Mouse (Mus musculus): Measurements from ENCODE around the gene Cry2. TPM values are rescaled to one million over a fixed set of nuclear protein-coding genes. Genes with fewer than 3 reads are reported as not detected.
"Not testable (repeated sequence)": the region's sequence is repeated elsewhere in the genome, so short reads cannot be mapped to it uniquely, and the experiment has no call there.

The Cry2 gene
- polyA plus RNA-seq, 1 experiment from 2014 or later: 12.6 TPM

GRCm38 (mm10) chr2:92404737-92405136 lies 29.1 kb downstream of the Cry2 start:
- Histone ChIP-seq H3K4me2 (ENCODE audit: low read depth, low read length) (no peak overlapping the region), H3K4me1 (ENCODE audit: control insufficient read depth, insufficient read depth, low read length) (no peaks in the 10 kb centered on the region), H3K27ac (replicated peaks; ENCODE audit: low read depth, low read length) (no peak overlapping the region), H3K36me3 (replicated peaks; ENCODE audit: control insufficient read depth, insufficient read depth, low read depth, low read length) (peaks cover 7% of the 10 kb centered on the region), H3K9ac (replicated peaks; ENCODE audit: low read length) (no peak overlapping the region), H3K9me3 (replicated peaks; ENCODE audit: control insufficient read depth, low read length) (no peaks in the 10 kb centered on the region), H3K4me3 (ENCODE audit: low read depth, low read length) (no peak overlapping the region), H3K27me3 (ENCODE audit: control insufficient read depth, insufficient read depth, low read length) (no peaks in the 10 kb centered on the region)
- WGBS: 73% methylated on average over 6 of the region's 6 CpGs
- no peak for DNase-seq (ENCODE audit: low spot score)
- ATAC-seq (replicated peaks; ENCODE audit: insufficient number of reproducible peaks, low FRiP score, low TSS enrichment, low read depth): no peak

- no peak overlapping the region for H3K9ac ChIP-seq (replicated peaks; ENCODE audit: low read length)
- WGBS: 91% methylated on average over 5 of the region's 5 CpGs
- H3K4me2 ChIP-seq (ENCODE audit: low read depth, low read length): no peak overlapping the region
- DNase-seq (ENCODE audit: low spot score): no peak
- no peak overlapping the region for H3K27ac ChIP-seq (replicated peaks; ENCODE audit: low read depth, low read length)
- H3K4me1 ChIP-seq (ENCODE audit: control insufficient read depth, insufficient read depth, low read length): no peaks in the 10 kb centered on the region
- H3K27me3 ChIP-seq (ENCODE audit: control insufficient read depth, insufficient read depth, low read length): no peaks in the 10 kb centered on the region
- H3K9me3 ChIP-seq (replicated peaks; ENCODE audit: control insufficient read depth, low read length): no peaks in the 10 kb centered on the region
- no peak overlapping the region for H3K4me3 ChIP-seq (ENCODE audit: low read depth, low read length)
- no peak for ATAC-seq (replicated peaks; ENCODE audit: insufficient number of reproducible peaks, low FRiP score, low TSS enrichment, low read depth)
- H3K36me3 ChIP-seq (replicated peaks; ENCODE audit: control insufficient read depth, insufficient read depth, low read depth, low read length): peaks cover 4% of the 10 kb centered on the region
Measured at GRCm38 (mm10) chr2:92403776-92404319, 30.0 kb downstream of the Cry2 start.

GRCm38 (mm10) chr2:92402591-92403326 lies 31.1 kb downstream of the Cry2 start:
- ATAC-seq (replicated peaks; ENCODE audit: insufficient number of reproducible peaks, low FRiP score, low TSS enrichment, low read depth): no peak
- no peaks in the 10 kb centered on the region for H3K27me3 ChIP-seq (ENCODE audit: control insufficient read depth, insufficient read depth, low read length)
- WGBS: 74% methylated on average over 4 of the region's 4 CpGs
- H3K36me3 ChIP-seq (replicated peaks; ENCODE audit: control insufficient read depth, insufficient read depth, low read depth, low read length): peaks cover 3% of the 10 kb centered on the region; the same call in 1 of the 2 replicates
- DNase-seq (ENCODE audit: low spot score): no peak
- H3K9ac ChIP-seq (replicated peaks; ENCODE audit: low read length): no peak overlapping the region
- H3K27ac ChIP-seq (replicated peaks; ENCODE audit: low read depth, low read length): no peak overlapping the region
- no peaks in the 10 kb centered on the region for H3K9me3 ChIP-seq (replicated peaks; ENCODE audit: control insufficient read depth, low read length)
- no peaks in the 10 kb centered on the region for H3K4me1 ChIP-seq (ENCODE audit: control insufficient read depth, insufficient read depth, low read length)
- H3K4me3 ChIP-seq (ENCODE audit: low read depth, low read length): no peak overlapping the region
- no peak overlapping the region for H3K4me2 ChIP-seq (ENCODE audit: low read depth, low read length)

- WGBS: 3% methylated on average over 24 of the region's 59 CpGs
- DNase-seq (ENCODE audit: low spot score): peak; percentile 75
- H3K27ac ChIP-seq (replicated peaks; ENCODE audit: low read depth, low read length): 0 out of 2 replicates have a peak within 1 kb of the TSS, but pooled peaks have one; percentile 20
Measured at GRCm38 (mm10) chr2:92401091-92401561, 32.7 kb downstream of the Cry2 start, which contains the start of gene Mapk8ip1. Mapk8ip1 (minus strand) TSS chr2:92401263.

GRCm38 (mm10) chr2:92400682-92401081 lies 33.2 kb downstream of the Cry2 start:
- 3% methylated on average over 21 of the region's 22 CpGs for WGBS
- Histone ChIP-seq H3K9me3 (replicated peaks; ENCODE audit: control insufficient read depth, low read length) (no peaks in the 10 kb centered on the region), H3K27ac (replicated peaks; ENCODE audit: low read depth, low read length) (0 out of 2 replicates have a peak overlapping the region, but pooled peaks have one; percentile 20), H3K4me2 (ENCODE audit: low read depth, low read length) (peak overlapping the region; percentile 95), H3K36me3 (replicated peaks; ENCODE audit: control insufficient read depth, insufficient read depth, low read depth, low read length) (peaks cover 3% of the 10 kb centered on the region; the same call in 1 of the 2 replicates), H3K27me3 (ENCODE audit: control insufficient read depth, insufficient read depth, low read length) (no peaks in the 10 kb centered on the region), H3K4me1 (ENCODE audit: control insufficient read depth, insufficient read depth, low read length) (no peaks in the 10 kb centered on the region), H3K4me3 (ENCODE audit: low read depth, low read length) (peak overlapping the region; percentile 63), H3K9ac (replicated peaks; ENCODE audit: low read length) (peak overlapping the region; percentile 71)
- ATAC-seq (replicated peaks; ENCODE audit: insufficient number of reproducible peaks, low FRiP score, low TSS enrichment, low read depth) (no peak), DNase-seq (ENCODE audit: low spot score) (peak; percentile 1)

More at GRCm38 (mm10) chr2:92401091-92401561, 32.7 kb downstream of the Cry2 start, which contains the start of gene Mapk8ip1:
- peak; percentile 54; the same call in 1 of the 2 replicates for ATAC-seq (replicated peaks; ENCODE audit: insufficient number of reproducible peaks, low FRiP score, low TSS enrichment, low read depth)
- peak within 1 kb of the TSS; percentile 63 for H3K4me3 ChIP-seq (ENCODE audit: low read depth, low read length)
- peaks cover 3% of the 10 kb centered on the region; the same call in 1 of the 2 replicates for H3K36me3 ChIP-seq (replicated peaks; ENCODE audit: control insufficient read depth, insufficient read depth, low read depth, low read length)
- H3K9ac ChIP-seq (replicated peaks; ENCODE audit: low read length): peak within 1 kb of the TSS; percentile 71
- no peaks in the 10 kb centered on the region for H3K27me3 ChIP-seq (ENCODE audit: control insufficient read depth, insufficient read depth, low read length)
- H3K4me1 ChIP-seq (ENCODE audit: control insufficient read depth, insufficient read depth, low read length): no peaks in the 10 kb centered on the region
- H3K4me2 ChIP-seq (ENCODE audit: low read depth, low read length): peak within 1 kb of the TSS; percentile 95
- H3K9me3 ChIP-seq (replicated peaks; ENCODE audit: control insufficient read depth, low read length): no peaks in the 10 kb centered on the region

GRCm38 (mm10) chr2:92399877-92400276 lies 34.0 kb downstream of the Cry2 start:
- H3K4me3 ChIP-seq (ENCODE audit: low read depth, low read length); H3K4me2 ChIP-seq (ENCODE audit: low read depth, low read length): not testable (repeated sequence)
- WGBS: 68% methylated on average over 4 of the region's 4 CpGs

GRCm38 (mm10) chr2:92397436-92397835 lies 36.4 kb downstream of the Cry2 start:
- H3K4me1 ChIP-seq (ENCODE audit: control insufficient read depth, insufficient read depth, low read length): peaks cover 5% of the 10 kb centered on the region; the same call in 1 of the 2 replicates
- DNase-seq (ENCODE audit: low spot score) (no peak), ATAC-seq (replicated peaks; ENCODE audit: insufficient number of reproducible peaks, low FRiP score, low TSS enrichment, low read depth) (no peak)
- H3K27ac ChIP-seq (replicated peaks; ENCODE audit: low read depth, low read length): no peak overlapping the region
- H3K27me3 ChIP-seq (ENCODE audit: control insufficient read depth, insufficient read depth, low read length): no peaks in the 10 kb centered on the region
- no peaks in the 10 kb centered on the region for H3K36me3 ChIP-seq (replicated peaks; ENCODE audit: control insufficient read depth, insufficient read depth, low read depth, low read length)
- H3K4me3 ChIP-seq (ENCODE audit: low read depth, low read length): no peak overlapping the region
- H3K9me3 ChIP-seq (replicated peaks; ENCODE audit: control insufficient read depth, low read length): no peaks in the 10 kb centered on the region
- 85% methylated on average over 1 of the region's 1 CpGs for WGBS
- H3K4me2 ChIP-seq (ENCODE audit: low read depth, low read length): no peak overlapping the region
- no peak overlapping the region for H3K9ac ChIP-seq (replicated peaks; ENCODE audit: low read length)

More at GRCm38 (mm10) chr2:92399877-92400276, 34.0 kb downstream of the Cry2 start:
- not testable (repeated sequence) for H3K27me3 ChIP-seq (ENCODE audit: control insufficient read depth, insufficient read depth, low read length); DNase-seq (ENCODE audit: low spot score); H3K9ac ChIP-seq (replicated peaks; ENCODE audit: low read length); H3K27ac ChIP-seq (replicated peaks; ENCODE audit: low read depth, low read length); ATAC-seq (replicated peaks; ENCODE audit: insufficient number of reproducible peaks, low FRiP score, low TSS enrichment, low read depth); H3K9me3 ChIP-seq (replicated peaks; ENCODE audit: control insufficient read depth, low read length); H3K36me3 ChIP-seq (replicated peaks; ENCODE audit: control insufficient read depth, insufficient read depth, low read depth, low read length); H3K4me1 ChIP-seq (ENCODE audit: control insufficient read depth, insufficient read depth, low read length)

GRCm38 (mm10) chr2:92395535-92395934 lies 38.3 kb downstream of the Cry2 start:
- no peaks in the 10 kb centered on the region for H3K36me3 ChIP-seq (replicated peaks; ENCODE audit: control insufficient read depth, insufficient read depth, low read depth, low read length)
- H3K27me3 ChIP-seq (ENCODE audit: control insufficient read depth, insufficient read depth, low read length): no peaks in the 10 kb centered on the region
- ATAC-seq (replicated peaks; ENCODE audit: insufficient number of reproducible peaks, low FRiP score, low TSS enrichment, low read depth): no peak
- H3K27ac ChIP-seq (replicated peaks; ENCODE audit: low read depth, low read length): no peak overlapping the region
- H3K9ac ChIP-seq (replicated peaks; ENCODE audit: low read length): no peak overlapping the region
- peaks cover 11% of the 10 kb centered on the region for H3K4me1 ChIP-seq (ENCODE audit: control insufficient read depth, insufficient read depth, low read length)
- 95% methylated on average over 3 of the region's 3 CpGs for WGBS
- no peaks in the 10 kb centered on the region for H3K9me3 ChIP-seq (replicated peaks; ENCODE audit: control insufficient read depth, low read length)
- no peak overlapping the region for H3K4me2 ChIP-seq (ENCODE audit: low read depth, low read length)
- H3K4me3 ChIP-seq (ENCODE audit: low read depth, low read length): no peak overlapping the region
- DNase-seq (ENCODE audit: low spot score): no peak

Data from embryonic facial prominence, embryonic 11.5 days (tissue).